Mouse (Mus musculus) gastrocnemius, adult 2 months (tissue): ENCODE measurements around the gene Runx2. TPM values are rescaled to one million over a fixed set of nuclear protein-coding genes. Genes with fewer than 3 reads are reported as not detected.
A peak's percentile ranks its signal among the peaks of the same experiment; 100 is the strongest.

ENCODE experiments used
- DNase-seq: peaks from one replicate; pipeline ENCODE4 v3.0.0; 2022
- H3K27ac ChIP-seq: fragments of 200-600 bp; 2 replicates; pipeline ENCODE4 v1.8.1; 2022; ENCODE audit warnings: mild to moderate bottlenecking
- H3K4me3 ChIP-seq: fragments of 200-600 bp; 2 replicates; pipeline ENCODE4 v1.8.1; 2022; ENCODE audit warnings: mild to moderate bottlenecking, moderate library complexity
- CTCF ChIP-seq: fragments of 200-600 bp; IDR thresholded peaks from 2 replicates; pipeline ENCODE4 v1.8.1; 2022; ENCODE audit warnings: antibody characterized with exemption, mild to moderate bottlenecking, moderate library complexity
- intact Hi-C: fragments of 180-260 bp; cut with DNase I; formaldehyde crosslinking; loops from one replicate; pipeline ENCODE4 v1.15.1; 2025
- total RNA-seq, 2 experiments: library from RNA; stranded (reverse); gene quantifications; 2 replicates each; pipeline ENCODE4 v1.2.3; 2021

Gene Runx2
- total RNA-seq, 2 experiments from 2014 or later, result 0.31 to 0.59 TPM

DNA sequence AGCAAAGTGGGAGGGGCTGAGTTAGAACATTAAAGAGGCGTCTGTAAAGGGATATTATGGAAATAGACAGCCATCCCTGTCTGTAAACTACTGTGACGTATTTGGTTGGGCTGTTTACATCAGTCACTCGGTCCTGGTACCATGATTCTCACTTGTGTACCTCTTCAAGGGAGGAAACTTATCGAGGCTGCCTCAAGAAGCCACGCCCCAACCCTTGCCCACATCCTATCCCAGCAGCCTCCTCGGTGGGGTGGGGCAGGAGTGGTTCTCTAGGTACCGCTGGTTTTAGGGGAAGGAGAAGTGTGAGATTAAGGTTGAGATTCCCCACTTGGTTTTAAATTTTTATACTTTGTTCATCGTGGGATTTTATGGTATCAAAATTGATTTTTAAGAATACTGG is 69.2 kb downstream of the Runx2 start:
- H3K27ac ChIP-seq, result no peak overlapping the region
- no peak overlapping the region for H3K4me3 ChIP-seq
- no peak for DNase-seq
- intact Hi-C loops, result no loop called here
- TF ChIP-seq CTCF, result no peak

DNA sequence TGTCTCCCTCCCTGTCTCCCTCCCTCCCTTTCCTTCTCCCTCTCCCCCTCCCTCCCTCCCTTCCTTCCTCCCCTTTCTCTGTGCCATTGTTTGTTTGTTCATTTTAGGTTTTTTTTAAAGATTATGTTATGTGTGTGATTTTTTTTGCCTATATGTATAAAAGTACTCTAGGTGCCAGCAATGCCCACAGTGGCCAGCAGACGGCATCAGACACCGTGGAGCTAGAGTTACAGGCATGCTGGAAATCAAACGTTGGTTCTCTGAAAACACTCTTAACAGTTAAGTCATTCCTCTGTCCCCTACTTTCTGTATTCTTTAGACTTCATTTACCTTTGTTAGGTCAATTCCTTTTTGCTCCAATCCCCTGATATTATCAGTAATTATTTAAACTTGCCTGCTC is 70.8 kb downstream of the Runx2 start:
- intact Hi-C loops, result no loop called here
- Histone ChIP-seq H3K4me3 (no peak overlapping the region), H3K27ac (no peak overlapping the region)
- DNase-seq, result no peak
- TF ChIP-seq CTCF, result peak; percentile 44

GRCm38 (mm10) chr17:44742246-44742645 is 72.4 kb downstream of the Runx2 start:
- Histone ChIP-seq H3K27ac (no peak overlapping the region), H3K4me3 (no peak overlapping the region)
- no peak for TF ChIP-seq CTCF
- DNase-seq, result no peak
- intact Hi-C loops, result no loop called here

DNA sequence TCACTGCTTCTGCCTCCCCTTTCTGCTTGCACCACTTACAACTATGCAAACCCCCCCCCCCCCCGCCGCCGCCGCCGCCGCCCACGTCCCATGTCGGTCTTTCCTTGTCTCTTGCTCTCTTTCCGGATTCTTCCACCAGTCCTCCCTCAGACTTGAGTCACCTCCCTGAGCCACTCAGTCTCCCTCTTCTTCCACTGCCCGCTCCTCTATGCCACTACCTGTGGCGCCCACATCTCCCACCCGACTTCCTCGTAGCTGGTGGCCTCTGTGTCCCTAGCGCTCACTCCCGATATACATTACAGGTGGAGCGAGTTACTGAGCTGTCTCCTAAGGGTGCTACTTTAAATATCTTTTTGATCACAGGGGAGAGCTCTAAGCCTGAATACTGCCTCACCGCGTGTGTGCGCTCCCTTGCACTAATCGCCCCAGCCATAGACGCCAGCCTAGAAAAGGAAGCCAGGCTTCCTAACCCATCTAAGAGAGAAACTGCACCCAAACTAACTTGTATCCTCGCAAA is 76.4 kb downstream of the Runx2 start:
- DNase-seq, result no peak
- no peak overlapping the region for H3K27ac ChIP-seq
- peak overlapping the region; percentile 14; the same call in 1 of the 2 replicates for H3K4me3 ChIP-seq
- intact Hi-C loops, result loop anchor here (5.0 to 10.0 kb wide), 4 partner anchors 123 to 634 kb away; no protein-coding TSS in a partner anchor
- no peak for TF ChIP-seq CTCF

GRCm38 (mm10) chr17:44737275-44738120 is 77.1 kb downstream of the Runx2 start:
- peak overlapping the region; percentile 14 for H3K4me3 ChIP-seq
- TF ChIP-seq CTCF, result no peak
- H3K27ac ChIP-seq, result no peak overlapping the region
- intact Hi-C loops, result loop anchor here (5.0 to 10.0 kb wide), 4 partner anchors 123 to 635 kb away; no protein-coding TSS in a partner anchor
- no peak for DNase-seq

DNA sequence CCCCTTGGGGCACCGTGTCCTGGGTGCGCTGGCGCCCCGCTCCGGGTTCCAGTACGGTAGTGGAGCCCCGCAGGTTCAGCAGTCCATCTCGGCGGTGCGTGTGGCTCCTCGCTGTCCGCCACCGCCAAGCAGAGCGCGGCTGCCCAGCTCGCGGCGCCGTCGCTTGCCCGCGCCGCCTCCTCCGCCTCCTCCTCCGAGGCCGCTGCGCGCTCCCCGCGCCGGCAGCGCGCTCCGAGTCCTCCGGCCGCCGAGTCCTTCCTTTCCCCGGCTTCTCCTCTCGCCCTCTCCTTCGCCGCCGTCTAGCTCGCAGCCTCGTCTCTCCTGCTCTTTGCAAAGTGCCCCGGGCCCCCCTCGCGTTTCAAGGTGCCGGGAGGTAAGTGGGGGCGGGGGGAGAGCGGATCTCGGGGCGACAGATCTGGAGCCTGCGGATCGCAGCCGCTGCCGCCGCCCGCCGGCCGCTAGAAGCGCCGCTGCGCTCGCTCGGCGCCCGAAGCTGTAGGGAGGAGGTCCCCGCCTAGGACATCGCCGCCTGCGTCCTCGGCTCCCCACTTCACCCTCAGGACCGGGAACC is 78.5 kb downstream of the Runx2 start:
- Histone ChIP-seq H3K27ac (peak overlapping the region; percentile 81), H3K4me3 (peak overlapping the region; percentile 87)
- intact Hi-C loops, result loop anchor here (2.0 to 10.0 kb wide), 5 partner anchors 121 to 636 kb away; no protein-coding TSS in a partner anchor
- TF ChIP-seq CTCF, result peak; percentile 68
- peak; percentile 82 for DNase-seq

GRCm38 (mm10) chr17:44735223-44735990 is 79.2 kb downstream of the Runx2 start:
- TF ChIP-seq CTCF, result no peak
- DNase-seq, result no peak
- peak overlapping the region; percentile 81 for H3K27ac ChIP-seq
- intact Hi-C loops, result loop anchor here (2.0 to 10.0 kb wide), 5 partner anchors 121 to 637 kb away; no protein-coding TSS in a partner anchor
- peak overlapping the region; percentile 87 for H3K4me3 ChIP-seq

- peak; percentile 74 for DNase-seq
- Histone ChIP-seq H3K27ac (peak overlapping the region; percentile 25), H3K4me3 (peak overlapping the region; percentile 87)
- TF ChIP-seq CTCF, result no peak
- intact Hi-C loops, result loop anchor here (2.0 to 10.0 kb wide), 5 partner anchors 120 to 638 kb away; no protein-coding TSS in a partner anchor
These were observed 79.9 kb downstream of the Runx2 start for GRCm38 (mm10) chr17:44734501-44735222.

- no peak for DNase-seq
- intact Hi-C loops, result loop anchor here (2.0 to 10.0 kb wide), 4 partner anchors 119 to 511 kb away; no protein-coding TSS in a partner anchor
- no peak for TF ChIP-seq CTCF
- H3K27ac ChIP-seq, result no peak overlapping the region
- peak overlapping the region; percentile 87 for H3K4me3 ChIP-seq
These were observed 80.9 kb downstream of the Runx2 start for GRCm38 (mm10) chr17:44733544-44734310.

GRCm38 (mm10) chr17:44728464-44728863 is 86.1 kb downstream of the Runx2 start:
- DNase-seq, result no peak
- intact Hi-C loops, result no loop called here
- H3K4me3 ChIP-seq, result no peak overlapping the region
- no peak overlapping the region for H3K27ac ChIP-seq
- TF ChIP-seq CTCF, result no peak

DNA sequence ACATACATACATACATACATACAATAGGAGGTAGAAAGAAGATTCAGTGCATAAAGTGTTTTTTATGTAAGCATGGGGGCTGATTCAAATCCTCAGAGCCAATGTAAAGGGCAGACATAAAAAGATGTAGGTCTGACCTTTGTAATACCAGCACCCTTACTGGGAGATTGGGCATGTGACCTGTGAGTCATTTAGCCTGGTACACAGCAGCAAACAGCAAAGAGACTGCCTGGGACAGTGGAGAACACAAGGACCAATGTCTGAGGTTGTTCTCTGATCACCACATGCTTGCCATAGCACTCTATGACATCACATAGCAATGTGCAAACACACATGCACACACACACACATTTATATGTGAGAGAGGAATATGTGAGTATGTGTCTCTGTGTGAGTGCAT is 86.9 kb downstream of the Runx2 start:
- intact Hi-C loops, result no loop called here
- no peak for TF ChIP-seq CTCF
- DNase-seq, result no peak
- no peak overlapping the region for H3K27ac ChIP-seq
- H3K4me3 ChIP-seq, result no peak overlapping the region
